Mouse (Mus musculus) forebrain, embryonic 10.5 days (tissue): ENCODE data around the gene Mia. TPM values are rescaled to one million over a fixed set of nuclear protein-coding genes. Genes with fewer than 3 reads are reported as not detected.

Experiments
- DNase-seq: peaks from one replicate; pipeline ENCODE4 v3.0.0-alpha.2; 2017; ENCODE audit warnings: low spot score; ENCODE audit errors: extremely low spot score
- H3K27ac ChIP-seq: fragments of 300-500 bp; sonication (generic); 2 replicates; pipeline ENCODE4 v1.5.1; 2016; ENCODE audit warnings: mild to moderate bottlenecking
- H3K27me3 ChIP-seq: fragments of 300-500 bp; sonication (generic); 2 replicates; pipeline ENCODE4 v1.6.1; 2016; ENCODE audit warnings: mild to moderate bottlenecking; ENCODE audit not compliant: poor library complexity, severe bottlenecking
- H3K36me3 ChIP-seq: fragments of 300-500 bp; sonication (generic); replicated peaks from 2 replicates; pipeline ENCODE4 v1.6.1; 2016; ENCODE audit warnings: mild to moderate bottlenecking, moderate library complexity
- H3K4me1 ChIP-seq: fragments of 300-500 bp; sonication (generic); 2 replicates; pipeline ENCODE4 v1.6.1; 2016
- H3K4me3 ChIP-seq: fragments of 300-500 bp; sonication (generic); 2 replicates; pipeline ENCODE4 v1.5.1; 2016; ENCODE audit warnings: mild to moderate bottlenecking, moderate library complexity
- H3K9me3 ChIP-seq: fragments of 300-500 bp; sonication (generic); 2 replicates; pipeline ENCODE4 v1.6.1; 2016; ENCODE audit warnings: mild to moderate bottlenecking, moderate library complexity
- WGBS: fragments of 180-500 bp; shearing (Covaris S2); methylation state at CpG from one replicate; pipeline ENCODE4 v1.1.7; 2016; 5-methylcytosine and 5-hydroxymethylcytosine counted together
- polyA plus RNA-seq: library from polyadenylated mRNA; unstranded; fragments of >200 nt; fragmentation: Nextera tagmentation; extraction: Ambion mirVana; gene quantifications from 2 replicates; pipeline ENCODE4 v1.2.1, GENCODE M21; 2016

The Mia gene
- polyA plus RNA-seq: 1.1 and 1.7 TPM in 2 replicates

GRCm38 (mm10) chr7:27180837-27181695 lies at the start of gene Mia, which contains the start of gene Gm21983:
Gene Mia (minus strand): TSS chr7:27181157.
Gene Gm21983 (minus strand): TSS chr7:27181086.
- Histone ChIP-seq H3K9me3 (peaks cover 4% of the 10 kb centered on the region; the same call in 1 of the 2 replicates), H3K4me1 (peaks cover 24% of the 10 kb centered on the region), H3K27ac (peak within 1 kb of the TSS; percentile 86; the same call in 1 of the 2 replicates), H3K36me3 (peaks cover 33% of the 10 kb centered on the region), H3K4me3 (peak within 1 kb of the TSS; percentile 62; the same call in 1 of the 2 replicates), H3K27me3 (no peaks in the 10 kb centered on the region)
- no peak for DNase-seq
- 71% methylated on average over 14 of the region's 14 CpGs for WGBS

DNA sequence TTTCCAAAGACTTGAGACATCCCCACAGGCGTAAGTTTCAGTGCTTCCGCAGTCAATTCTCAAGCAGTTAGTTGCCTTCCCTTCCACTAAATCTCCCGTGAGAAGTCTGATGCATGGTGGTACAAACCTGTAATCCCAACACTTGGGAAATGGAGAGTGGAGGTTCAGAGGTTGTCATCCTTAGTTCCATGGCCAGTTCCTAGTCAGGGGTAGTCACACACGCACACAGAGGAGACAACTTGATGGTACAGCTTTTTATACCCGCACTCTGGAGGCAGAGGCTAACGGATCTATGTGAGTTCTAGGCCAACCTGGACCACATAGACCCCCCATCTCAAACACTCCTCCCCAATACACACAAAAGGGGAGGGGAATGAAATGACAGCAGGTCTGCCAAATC lies 47.9 kb upstream of the Mia start:
- no peak for DNase-seq
- H3K36me3 ChIP-seq: 0 out of 2 replicates have a peak, but pooled peaks cover 3% of the 10 kb centered on the region
- peak overlapping the region; percentile 89 for H3K4me3 ChIP-seq
- no peaks in the 10 kb centered on the region for H3K27me3 ChIP-seq
- H3K27ac ChIP-seq: peak overlapping the region; percentile 94
- H3K9me3 ChIP-seq: no peaks in the 10 kb centered on the region
- WGBS: 20% methylated on average over 6 of the region's 6 CpGs
- H3K4me1 ChIP-seq: peaks cover 69% of the 10 kb centered on the region

GRCm38 (mm10) chr7:27228281-27228821 lies 47.4 kb upstream of the Mia start, which contains the start of gene Itpkc:
Gene Itpkc (minus strand): TSS chr7:27228661.
- H3K4me1 ChIP-seq: peaks cover 69% of the 10 kb centered on the region

GRCm38 (mm10) chr7:27227676-27228075 lies 46.7 kb upstream of the Mia start:
- no peaks in the 10 kb centered on the region for H3K9me3 ChIP-seq
- 3% methylated on average over 10 of the region's 10 CpGs for WGBS
- DNase-seq: peak; percentile 24
- H3K36me3 ChIP-seq: peaks cover 9% of the 10 kb centered on the region
- peak overlapping the region; percentile 94 for H3K27ac ChIP-seq
- no peaks in the 10 kb centered on the region for H3K27me3 ChIP-seq
- peaks cover 67% of the 10 kb centered on the region for H3K4me1 ChIP-seq
- H3K4me3 ChIP-seq: peak overlapping the region; percentile 89

More at GRCm38 (mm10) chr7:27228281-27228821, 47.4 kb upstream of the Mia start, which contains the start of gene Itpkc:
- Histone ChIP-seq H3K36me3 (peaks cover 3% of the 10 kb centered on the region), H3K4me3 (peak within 1 kb of the TSS; percentile 89), H3K9me3 (no peaks in the 10 kb centered on the region), H3K27me3 (no peaks in the 10 kb centered on the region), H3K27ac (peak within 1 kb of the TSS; percentile 94)
- under 1% methylated on average over 43 of the region's 49 CpGs for WGBS
- peak; percentile 97 for DNase-seq

DNA sequence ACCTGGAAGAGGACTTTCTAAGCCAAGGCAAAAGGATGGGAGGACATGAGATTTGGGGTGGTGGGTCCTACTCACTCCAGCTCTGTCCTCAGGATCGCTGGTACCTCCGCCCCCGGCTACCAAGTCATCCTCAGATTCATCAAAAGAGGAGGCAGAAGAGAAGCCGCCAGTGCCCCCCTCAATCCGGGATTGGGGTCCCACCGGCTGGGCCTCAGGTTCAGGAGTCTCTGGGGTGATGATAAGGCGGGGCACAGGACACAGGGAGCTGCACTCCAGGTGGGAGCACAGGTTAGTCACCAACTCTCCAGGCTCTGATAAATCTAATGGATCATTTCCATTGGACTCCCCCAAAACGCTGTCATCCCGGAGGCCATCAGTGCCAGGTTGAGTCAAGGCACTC lies 46.3 kb upstream of the Mia start:
- H3K36me3 ChIP-seq: peaks cover 13% of the 10 kb centered on the region
- no peaks in the 10 kb centered on the region for H3K9me3 ChIP-seq
- peak overlapping the region; percentile 89 for H3K4me3 ChIP-seq
- no peaks in the 10 kb centered on the region for H3K27me3 ChIP-seq
- peaks cover 63% of the 10 kb centered on the region for H3K4me1 ChIP-seq
- H3K27ac ChIP-seq: peak overlapping the region; percentile 94
- no peak for DNase-seq
- WGBS: 41% methylated on average over 9 of the region's 9 CpGs

GRCm38 (mm10) chr7:27224877-27225575 lies 44.1 kb upstream of the Mia start:
- DNase-seq: no peak
- Histone ChIP-seq H3K36me3 (peaks cover 19% of the 10 kb centered on the region), H3K4me1 (peaks cover 58% of the 10 kb centered on the region), H3K9me3 (no peaks in the 10 kb centered on the region), H3K4me3 (peak overlapping the region; percentile 89; the same call in 1 of the 2 replicates), H3K27ac (no peak overlapping the region), H3K27me3 (no peaks in the 10 kb centered on the region)
- 88% methylated on average over 11 of the region's 11 CpGs for WGBS

GRCm38 (mm10) chr7:27222538-27222937 lies 41.6 kb upstream of the Mia start:
- H3K27ac ChIP-seq: no peak overlapping the region
- no peak for DNase-seq
- peaks cover 40% of the 10 kb centered on the region for H3K36me3 ChIP-seq
- peaks cover 45% of the 10 kb centered on the region for H3K4me1 ChIP-seq
- no peak overlapping the region for H3K4me3 ChIP-seq
- no peaks in the 10 kb centered on the region for H3K27me3 ChIP-seq
- H3K9me3 ChIP-seq: no peaks in the 10 kb centered on the region
- WGBS: 91% methylated on average over 1 of the region's 1 CpGs

- DNase-seq: no peak
- 89% methylated on average over 6 of the region's 6 CpGs for WGBS
- peaks cover 39% of the 10 kb centered on the region for H3K4me1 ChIP-seq
- H3K9me3 ChIP-seq: no peaks in the 10 kb centered on the region
- H3K36me3 ChIP-seq: peaks cover 46% of the 10 kb centered on the region
- H3K4me3 ChIP-seq: no peak overlapping the region; the same call in 1 of the 2 replicates
- no peaks in the 10 kb centered on the region for H3K27me3 ChIP-seq
- no peak overlapping the region for H3K27ac ChIP-seq
Observed at GRCm38 (mm10) chr7:27221939-27222338, 41.0 kb upstream of the Mia start.

DNA sequence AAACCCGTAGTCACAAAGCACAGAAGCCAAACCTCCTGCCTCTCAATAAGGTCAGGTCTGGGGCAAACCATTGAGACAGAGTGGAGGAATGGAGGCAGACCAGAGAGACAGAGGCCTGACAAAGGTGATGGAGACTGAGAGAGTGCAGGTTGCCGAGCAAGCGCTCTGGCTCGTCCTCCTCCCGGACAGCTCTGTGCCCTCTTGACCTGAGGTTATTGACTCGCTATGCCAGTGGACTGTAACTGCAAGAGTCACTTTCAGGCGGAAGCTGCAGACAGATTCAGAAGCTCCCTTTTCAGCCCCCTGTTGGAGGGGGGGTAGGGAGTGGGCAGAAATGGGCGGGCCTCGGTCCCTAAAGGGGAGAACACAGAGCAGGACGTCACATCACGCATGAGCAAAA lies 39.0 kb upstream of the Mia start:
- H3K4me1 ChIP-seq: peaks cover 19% of the 10 kb centered on the region
- peaks cover 62% of the 10 kb centered on the region for H3K36me3 ChIP-seq
- 88% methylated on average over 11 of the region's 11 CpGs for WGBS
- no peaks in the 10 kb centered on the region for H3K27me3 ChIP-seq
- no peak overlapping the region for H3K27ac ChIP-seq
- no peak overlapping the region for H3K4me3 ChIP-seq
- no peak for DNase-seq
- no peaks in the 10 kb centered on the region for H3K9me3 ChIP-seq

DNA sequence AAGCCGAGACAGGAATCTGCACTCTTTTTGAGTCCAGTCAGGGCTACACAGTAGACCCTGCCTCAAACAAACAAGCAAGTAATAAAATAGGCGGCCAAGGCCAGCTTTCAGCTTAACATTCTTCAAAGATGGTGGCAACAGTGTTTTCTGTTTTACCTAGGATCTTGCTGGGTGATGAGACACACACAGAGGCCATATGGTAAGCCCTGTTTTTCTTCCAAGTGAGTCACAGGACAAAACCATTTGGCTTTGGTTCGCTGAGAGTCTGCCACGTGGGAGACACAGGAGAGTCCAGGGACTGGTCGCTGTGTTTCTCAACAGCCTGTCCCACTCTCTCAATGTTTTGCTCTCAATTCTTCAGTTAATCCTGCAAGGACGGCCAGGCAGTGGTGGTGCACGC lies 37.6 kb upstream of the Mia start:
- Histone ChIP-seq H3K4me3 (no peak overlapping the region), H3K36me3 (peaks cover 70% of the 10 kb centered on the region), H3K27me3 (no peaks in the 10 kb centered on the region), H3K4me1 (peaks cover 5% of the 10 kb centered on the region; the same call in 1 of the 2 replicates), H3K9me3 (no peaks in the 10 kb centered on the region), H3K27ac (no peak overlapping the region)
- 89% methylated on average over 7 of the region's 7 CpGs for WGBS
- DNase-seq: no peak

GRCm38 (mm10) chr7:27212626-27213025 lies 31.7 kb upstream of the Mia start:
- Histone ChIP-seq H3K36me3 (peaks cover 92% of the 10 kb centered on the region), H3K9me3 (no peaks in the 10 kb centered on the region)
- DNase-seq: no peak

DNA sequence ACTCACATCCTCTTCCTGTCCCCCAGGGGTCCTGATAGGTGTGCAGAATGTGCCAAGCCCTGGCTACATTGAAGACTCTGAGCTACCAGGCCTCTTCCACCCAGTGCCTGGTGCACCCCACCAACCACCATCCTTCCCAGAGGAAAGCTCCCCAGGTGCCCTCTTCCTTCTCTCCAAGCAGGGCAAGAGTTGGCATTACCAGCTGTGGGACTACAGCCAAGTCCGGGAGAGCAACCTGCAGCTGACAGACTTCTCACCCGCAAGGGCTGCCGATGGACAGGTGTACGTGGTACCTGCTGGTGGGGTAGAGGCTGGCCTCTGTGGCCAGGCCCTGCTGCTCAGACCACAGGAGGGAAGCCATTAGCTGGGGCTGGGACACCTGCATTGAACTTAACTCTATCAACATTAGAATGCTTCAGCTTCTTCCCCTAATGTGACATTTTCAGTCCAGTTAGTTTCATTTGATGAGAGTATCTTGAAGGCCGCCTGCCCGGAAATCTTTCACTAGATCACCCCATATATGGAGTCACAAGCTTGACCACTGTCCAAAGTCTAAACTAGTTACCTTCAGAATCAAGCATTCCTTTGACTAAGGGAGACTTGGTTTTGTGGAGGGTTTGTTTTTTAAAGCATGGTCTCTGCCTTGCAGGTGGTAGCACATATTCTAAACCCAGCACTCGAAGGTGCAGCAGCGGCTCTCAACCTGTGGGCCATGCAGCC lies 22.9 kb upstream of the Mia start:
- peaks cover 77% of the 10 kb centered on the region for H3K36me3 ChIP-seq
- no peak overlapping the region for H3K27ac ChIP-seq
- DNase-seq: no peak
- no peaks in the 10 kb centered on the region for H3K9me3 ChIP-seq
- no peaks in the 10 kb centered on the region for H3K27me3 ChIP-seq
- H3K4me1 ChIP-seq: no peaks in the 10 kb centered on the region
- 96% methylated on average over 8 of the region's 8 CpGs for WGBS
- no peak overlapping the region for H3K4me3 ChIP-seq

More at GRCm38 (mm10) chr7:27212626-27213025, 31.7 kb upstream of the Mia start:
- no peaks in the 10 kb centered on the region for H3K4me1 ChIP-seq
- WGBS: 90% methylated on average over 2 of the region's 2 CpGs
- H3K27ac ChIP-seq: no peak overlapping the region
- no peak overlapping the region for H3K4me3 ChIP-seq
- no peaks in the 10 kb centered on the region for H3K27me3 ChIP-seq
